Mouse (Mus musculus) midbrain, embryonic 11.5 days (tissue): ENCODE measurements around the gene C1qtnf1. TPM values are rescaled to one million over a fixed set of nuclear protein-coding genes. Genes with fewer than 3 reads are reported as not detected.

ENCODE experiments used
- ATAC-seq: fragments of 200-750 bp; cut with Nextera tagmentation; 2 replicates; pipeline ENCODE4 v1.8.0; 2017; ENCODE audit warnings: moderate TSS enrichment, moderate library complexity; ENCODE audit not compliant: low FRiP score
- DNase-seq: peaks from one replicate; pipeline ENCODE4 v3.0.0; 2015; ENCODE audit warnings: low spot score; ENCODE audit errors: missing footprints
- H3K27ac ChIP-seq: fragments of 300-500 bp; sonication (generic); 2 replicates; pipeline ENCODE4 v1.5.1; 2014; ENCODE audit warnings: low read depth, low read length
- H3K27me3 ChIP-seq: fragments of 300-500 bp; sonication (generic); 2 replicates; pipeline ENCODE4 v1.6.1; 2014; ENCODE audit warnings: mild to moderate bottlenecking, low read length, moderate library complexity, mixed read lengths; ENCODE audit not compliant: control insufficient read depth, insufficient read depth
- H3K36me3 ChIP-seq: fragments of 300-500 bp; sonication (generic); 2 replicates; pipeline ENCODE4 v1.6.1; 2014; ENCODE audit warnings: mild to moderate bottlenecking, low read length, moderate library complexity, mixed read lengths; ENCODE audit not compliant: control insufficient read depth, insufficient read depth
- H3K4me1 ChIP-seq: fragments of 300-500 bp; sonication (generic); 2 replicates; pipeline ENCODE4 v1.6.1; 2014; ENCODE audit warnings: low read length; ENCODE audit not compliant: control insufficient read depth, insufficient read depth
- H3K4me2 ChIP-seq: fragments of 300-500 bp; sonication (generic); 2 replicates; pipeline ENCODE4 v1.6.1; 2014; ENCODE audit warnings: mild to moderate bottlenecking, moderate library complexity
- H3K4me3 ChIP-seq: fragments of 300-500 bp; sonication (generic); 2 replicates; pipeline ENCODE4 v1.5.1; 2014; ENCODE audit warnings: low read depth, low read length
- H3K9ac ChIP-seq: fragments of 300-500 bp; sonication (generic); 2 replicates; pipeline ENCODE4 v1.6.1; 2014; ENCODE audit warnings: low read length
- H3K9me3 ChIP-seq: fragments of 300-500 bp; sonication (generic); 2 replicates; pipeline ENCODE4 v1.6.1; 2016; ENCODE audit warnings: low read length; ENCODE audit not compliant: control insufficient read depth
- WGBS: fragments of 180-500 bp; shearing (Covaris S2); extraction: QIAGEN DNeasy Blood & Tissue Kit; methylation state at CpG from one replicate; pipeline ENCODE4 v1.1.7; 2014; 5-methylcytosine and 5-hydroxymethylcytosine counted together
- polyA plus RNA-seq: library from polyadenylated mRNA; unstranded; fragments of >200 nt; fragmentation: Nextera tagmentation; extraction: Ambion mirVana; gene quantifications from 2 replicates; pipeline ENCODE4 v1.2.1, GENCODE M21; 2014

C1qtnf1 gene
- polyA plus RNA-seq, 1 experiment from 2014 or later = 2.6 TPM

DNA sequence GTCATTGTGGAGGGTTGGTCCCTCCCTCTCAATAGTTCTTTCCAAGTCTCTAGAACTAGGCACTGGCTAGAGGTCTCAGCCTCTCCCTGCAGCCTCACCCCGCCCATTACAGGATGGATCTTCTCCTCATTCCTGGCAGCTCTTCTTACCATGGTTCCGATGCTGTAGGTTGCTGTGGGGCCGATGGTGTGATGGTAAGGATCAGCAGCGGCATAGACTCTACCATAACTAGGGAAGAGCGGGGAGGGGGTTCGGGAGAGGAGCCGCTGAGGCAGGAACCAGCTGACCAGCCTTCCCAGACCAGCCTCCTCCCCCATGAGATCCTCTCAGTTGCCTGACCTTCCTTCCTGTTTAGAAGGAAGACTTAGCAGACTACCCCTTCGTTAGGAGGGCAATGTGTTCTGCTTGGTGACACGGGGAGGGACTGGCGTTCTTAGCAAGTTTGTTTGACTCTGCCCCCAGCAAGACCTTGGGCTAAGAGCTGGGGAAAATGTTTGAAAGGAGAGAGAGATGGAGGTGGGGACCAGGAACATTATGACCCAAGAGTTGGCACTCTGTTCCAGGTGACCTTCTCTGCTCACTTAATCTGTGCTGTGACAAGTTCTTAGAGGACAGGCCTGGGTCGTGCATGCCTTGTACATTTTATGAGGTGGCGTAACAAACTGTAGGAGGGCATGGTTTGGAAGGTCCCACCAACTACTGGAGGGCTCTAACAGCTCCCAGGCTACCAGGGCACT is 66.2 kb downstream of the C1qtnf1 start:
- Histone ChIP-seq H3K4me3 (no peak overlapping the region), H3K9ac (no peak overlapping the region), H3K27me3 (no peaks in the 10 kb centered on the region), H3K36me3 (no peaks in the 10 kb centered on the region), H3K4me1 (peaks cover 5% of the 10 kb centered on the region), H3K27ac (no peak overlapping the region), H3K9me3 (no peaks in the 10 kb centered on the region), H3K4me2 (no peak overlapping the region)
- ATAC-seq = no peak
- WGBS = 85% methylated on average over 12 of the region's 12 CpGs
- no peak for DNase-seq

DNA sequence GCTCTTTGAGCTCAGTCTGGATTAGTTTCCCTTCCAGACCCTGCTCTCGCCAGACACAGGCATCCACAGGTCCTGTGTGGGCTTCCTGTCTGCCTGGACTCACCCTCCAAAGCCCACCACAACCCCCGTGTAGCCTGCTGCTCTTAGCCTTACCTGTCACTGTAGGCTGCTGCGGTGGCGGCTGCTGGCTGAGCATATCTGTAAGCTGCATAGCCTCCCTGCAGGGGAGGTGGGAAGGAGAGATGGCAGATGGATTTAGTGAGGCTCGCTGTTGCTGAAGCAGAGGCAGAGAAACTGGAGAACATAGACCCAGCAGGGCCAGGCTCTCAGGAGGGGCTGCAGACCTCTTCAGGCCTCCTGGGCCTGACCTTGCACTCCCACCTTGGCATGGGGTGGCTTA is 67.1 kb downstream of the C1qtnf1 start:
- H3K4me2 ChIP-seq = no peak overlapping the region
- no peak for DNase-seq
- 57% methylated on average over 5 of the region's 5 CpGs for WGBS
- no peaks in the 10 kb centered on the region for H3K27me3 ChIP-seq
- no peaks in the 10 kb centered on the region for H3K9me3 ChIP-seq
- H3K4me3 ChIP-seq = no peak overlapping the region
- no peaks in the 10 kb centered on the region for H3K36me3 ChIP-seq
- H3K4me1 ChIP-seq = peaks cover 5% of the 10 kb centered on the region
- no peak for ATAC-seq
- no peak overlapping the region for H3K27ac ChIP-seq
- H3K9ac ChIP-seq = no peak overlapping the region

DNA sequence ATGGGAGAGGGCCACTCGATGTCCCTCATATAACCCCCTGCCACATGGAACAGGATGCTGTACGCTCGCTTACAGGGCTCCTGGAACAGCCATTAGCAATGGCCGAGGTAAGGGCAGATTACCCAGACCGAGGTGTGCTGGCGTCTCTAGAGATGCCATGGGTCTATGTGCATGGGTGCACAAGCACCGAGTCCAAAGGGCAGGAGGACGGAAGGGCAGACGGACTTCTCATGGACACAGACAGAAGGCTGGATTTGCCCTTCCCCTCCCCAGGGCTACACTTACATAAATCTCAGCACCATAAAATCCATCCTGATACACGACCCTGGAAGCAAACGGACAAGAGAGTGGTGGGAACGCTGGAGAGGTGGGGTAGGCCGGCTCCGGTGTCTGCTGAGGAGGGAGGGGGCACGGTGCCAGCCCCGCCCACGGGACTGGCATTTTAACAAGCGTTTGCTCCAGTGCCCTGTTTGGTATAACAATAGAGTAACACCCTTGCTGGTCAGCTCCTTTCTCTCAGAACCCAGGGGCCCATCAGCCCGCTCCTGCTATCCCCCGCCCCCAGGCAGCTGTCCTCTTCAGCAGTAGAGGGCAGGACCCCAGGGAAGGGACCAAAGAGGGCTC is 68.2 kb downstream of the C1qtnf1 start:
- H3K9me3 ChIP-seq = no peaks in the 10 kb centered on the region
- H3K27ac ChIP-seq = no peak overlapping the region
- peaks cover 3% of the 10 kb centered on the region for H3K4me1 ChIP-seq
- no peak overlapping the region for H3K4me3 ChIP-seq
- WGBS = 60% methylated on average over 20 of the region's 20 CpGs
- ATAC-seq (no peak), DNase-seq (no peak)
- no peaks in the 10 kb centered on the region for H3K27me3 ChIP-seq
- no peaks in the 10 kb centered on the region for H3K36me3 ChIP-seq
- H3K4me2 ChIP-seq = no peak overlapping the region
- H3K9ac ChIP-seq = no peak overlapping the region

Other genes starting within 250 kb of the C1qtnf1 start
- gene Cyth1, start 179.6 kb upstream of the C1qtnf1 start, polyA plus RNA-seq = 12.3 and 12.8 TPM in 2 replicates
- 8.7 and 9.0 TPM in 2 replicates for gene Usp36, start 138.0 kb upstream of the C1qtnf1 start, polyA plus RNA-seq
- gene Cep295nl, start 85.7 kb upstream of the C1qtnf1 start, polyA plus RNA-seq = 0.23 and 0.40 TPM in 2 replicates
- gene Timp2, start 72.5 kb upstream of the C1qtnf1 start, polyA plus RNA-seq = 40.1 and 42.8 TPM in 2 replicates
- gene Lgals3bp, start 26.1 kb upstream of the C1qtnf1 start, polyA plus RNA-seq = 1.7 and 1.8 TPM in 2 replicates
- 19.4 and 21.7 TPM in 2 replicates for gene Cant1, start 9.1 kb upstream of the C1qtnf1 start, polyA plus RNA-seq
- 4.4 and 6.4 TPM in 2 replicates for gene Engase, start 48.6 kb downstream of the C1qtnf1 start, polyA plus RNA-seq